Mouse (Mus musculus) myocyte (in vitro differentiated cells): ENCODE measurements around the gene Uchl4. TPM values are rescaled to one million over a fixed set of nuclear protein-coding genes. Genes with fewer than 3 reads are reported as not detected.

Experiments
- H3K27me3 ChIP-seq: one replicate; pipeline ENCODE4 v1.6.1; 2011; ENCODE audit not compliant: control insufficient read depth, insufficient read depth, insufficient read length
- H3K36me3 ChIP-seq: one replicate; pipeline ENCODE4 v1.6.1; 2011; ENCODE audit not compliant: control insufficient read depth, insufficient read depth
- H3K4me2 ChIP-seq: one replicate; pipeline ENCODE4 v1.6.1; 2011; ENCODE audit warnings: low read depth, control low read depth
- H3K4me3 ChIP-seq: one replicate; pipeline ENCODE4 v1.5.1; 2011; ENCODE audit warnings: mild to moderate bottlenecking, control low read depth, moderate library complexity
- H3K79me2 ChIP-seq: one replicate; pipeline ENCODE4 v1.6.1; 2011; ENCODE audit not compliant: control insufficient read depth, insufficient read depth
- H3ac ChIP-seq: one replicate; pipeline ENCODE4 v1.6.1; 2011; ENCODE audit not compliant: control insufficient read depth, insufficient read length
- CEBPB ChIP-seq: IDR thresholded peaks from 2 replicates; pipeline ENCODE4 v1.6.1; 2011; ENCODE audit warnings: mild to moderate bottlenecking, moderate library complexity; ENCODE audit not compliant: poor library complexity, insufficient read depth, severe bottlenecking
- E2F4 ChIP-seq: IDR thresholded peaks from one replicate; pipeline ENCODE4 v1.6.1; 2011; ENCODE audit warnings: mild to moderate bottlenecking, control low read depth, moderate library complexity; ENCODE audit not compliant: insufficient read depth
- MAX ChIP-seq: IDR thresholded peaks from one replicate; pipeline ENCODE4 v1.6.1; 2011; ENCODE audit warnings: low read depth, mild to moderate bottlenecking, control low read depth
- MYOD1 ChIP-seq, 3 experiments: IDR thresholded peaks; one replicate each; pipeline ENCODE4 v1.6.1; 2011; ENCODE audit warnings: control low read depth in 2 of 3, low read depth in 2 of 3, mild to moderate bottlenecking in 2 of 3, moderate library complexity in 1 of 3; ENCODE audit not compliant: insufficient read length in 2 of 3, control insufficient read depth in 1 of 3
- MYOG ChIP-seq, 3 experiments: IDR thresholded peaks; one replicate each; pipeline ENCODE4 v1.6.1; 2011; ENCODE audit warnings: control low read depth in 2 of 3, low read depth in 2 of 3, mild to moderate bottlenecking in 2 of 3; ENCODE audit not compliant: insufficient read length in 2 of 3, control insufficient read depth in 1 of 3, insufficient read depth in 1 of 3
- POLR2A ChIP-seq: IDR thresholded peaks from one replicate; pipeline ENCODE4 v1.6.1; 2011; ENCODE audit warnings: low read depth, mild to moderate bottlenecking, control low read depth, moderate library complexity; ENCODE audit not compliant: insufficient read length
- POLR2AphosphoS2 ChIP-seq: IDR thresholded peaks from one replicate; pipeline ENCODE4 v1.6.1; 2011; ENCODE audit warnings: low read depth, control low read depth; ENCODE audit not compliant: insufficient read length
- REST ChIP-seq: IDR thresholded peaks from one replicate; pipeline ENCODE4 v1.6.1; 2011; ENCODE audit warnings: mild to moderate bottlenecking, control low read depth, moderate library complexity; ENCODE audit not compliant: insufficient read depth, insufficient read length
- SRF ChIP-seq: IDR thresholded peaks from one replicate; pipeline ENCODE4 v1.6.1; 2011; ENCODE audit warnings: low read depth; ENCODE audit not compliant: control insufficient read depth, insufficient read length
- TCF12 ChIP-seq: IDR thresholded peaks from one replicate; pipeline ENCODE4 v1.6.1; 2011; ENCODE audit warnings: mild to moderate bottlenecking, control low read depth; ENCODE audit not compliant: poor library complexity, insufficient read depth, severe bottlenecking
- TCF3 ChIP-seq: IDR thresholded peaks from one replicate; pipeline ENCODE4 v1.6.1; 2011; ENCODE audit warnings: low read depth, control low read depth; ENCODE audit not compliant: insufficient read length
- USF1 ChIP-seq: IDR thresholded peaks from one replicate; pipeline ENCODE4 v1.6.1; 2011; ENCODE audit warnings: low read depth, mild to moderate bottlenecking, control low read depth, moderate library complexity
- polyA plus RNA-seq: library from polyadenylated mRNA; unstranded; fragments of >200 nt; fragmentation: generic; extraction: Trizol; gene quantifications from one replicate; pipeline ENCODE4 v1.2.1, GENCODE M21; 2012; ENCODE audit warnings: missing spikeins

Gene Uchl4
- polyA plus RNA-seq, 1 experiment: 0.34 TPM

- no peaks in the 10 kb centered on the region for H3K36me3 ChIP-seq
- no peak for TF ChIP-seq REST
- H3ac ChIP-seq: no peak overlapping the region
- no peaks in the 10 kb centered on the region for H3K27me3 ChIP-seq
- no peak overlapping the region for H3K4me3 ChIP-seq
- H3K4me2 ChIP-seq: no peak overlapping the region
- peaks cover 69% of the 10 kb centered on the region for H3K79me2 ChIP-seq
Observed at GRCm38 (mm10) chr9:64220603-64221002, 14.4 kb upstream of the Uchl4 start.

- Histone ChIP-seq H3K4me2 (no peak overlapping the region), H3K4me3 (no peak overlapping the region), H3ac (no peak overlapping the region), H3K79me2 (peaks cover 68% of the 10 kb centered on the region), H3K36me3 (no peaks in the 10 kb centered on the region), H3K27me3 (no peaks in the 10 kb centered on the region)
- TF ChIP-seq POLR2A (no peak), USF1 (no peak), MYOD1 (IDR thresholded peaks at IDR 0.05; ENCODE audit: control insufficient read depth in 1 of 3, insufficient read length in 2 of 3, low read depth in 2 of 3) (no peak), SRF (no peak), REST (no peak), CEBPB (no peak), MAX (no peak), MYOG (IDR thresholded peaks at IDR 0.05; ENCODE audit: control insufficient read depth in 1 of 3, insufficient read depth in 1 of 3, insufficient read length in 2 of 3, low read depth in 2 of 3) (no peak), POLR2AphosphoS2 (no peak), TCF12 (no peak), TCF3 (no peak), E2F4 (no peak)
Observed at GRCm38 (mm10) chr9:64221480-64221879, 13.5 kb upstream of the Uchl4 start.

- no peak overlapping the region for H3ac ChIP-seq
- no peak for TF ChIP-seq CEBPB
- no peak for TF ChIP-seq POLR2AphosphoS2
- no peak for TF ChIP-seq E2F4
- no peak for TF ChIP-seq MYOD1 (IDR thresholded peaks at IDR 0.05; ENCODE audit: control insufficient read depth in 1 of 3, insufficient read length in 2 of 3, low read depth in 2 of 3)
- H3K4me3 ChIP-seq: no peak overlapping the region
- H3K4me2 ChIP-seq: no peak overlapping the region
- no peaks in the 10 kb centered on the region for H3K27me3 ChIP-seq
- peaks cover 71% of the 10 kb centered on the region for H3K79me2 ChIP-seq
- no peaks in the 10 kb centered on the region for H3K36me3 ChIP-seq
Observed at GRCm38 (mm10) chr9:64222098-64222497, 12.9 kb upstream of the Uchl4 start.

- Histone ChIP-seq H3K27me3 (no peaks in the 10 kb centered on the region), H3K79me2 (peaks cover 64% of the 10 kb centered on the region), H3K4me3 (no peak overlapping the region), H3K36me3 (no peaks in the 10 kb centered on the region), H3K4me2 (no peak overlapping the region), H3ac (no peak overlapping the region)
- TF ChIP-seq SRF: no peak
- TF ChIP-seq POLR2AphosphoS2: no peak
- no peak for TF ChIP-seq MAX
- TF ChIP-seq MYOD1 (IDR thresholded peaks at IDR 0.05; ENCODE audit: control insufficient read depth in 1 of 3, insufficient read length in 2 of 3, low read depth in 2 of 3): no peak
- TF ChIP-seq REST: no peak
- no peak for TF ChIP-seq E2F4
- no peak for TF ChIP-seq USF1
- no peak for TF ChIP-seq POLR2A
- no peak for TF ChIP-seq TCF12
Observed at GRCm38 (mm10) chr9:64225805-64226204, 9.2 kb upstream of the Uchl4 start.

- Histone ChIP-seq H3K36me3 (no peaks in the 10 kb centered on the region), H3K4me2 (no peak overlapping the region), H3K79me2 (peaks cover 69% of the 10 kb centered on the region), H3K4me3 (no peak overlapping the region), H3ac (no peak overlapping the region), H3K27me3 (no peaks in the 10 kb centered on the region)
- TF ChIP-seq CEBPB (no peak), MYOG (IDR thresholded peaks at IDR 0.05; ENCODE audit: control insufficient read depth in 1 of 3, insufficient read depth in 1 of 3, insufficient read length in 2 of 3, low read depth in 2 of 3) (no peak)
Observed at GRCm38 (mm10) chr9:64227736-64228135, 7.3 kb upstream of the Uchl4 start.

GRCm38 (mm10) chr9:64228972-64229371, 6.0 kb upstream of the Uchl4 start:
- no peaks in the 10 kb centered on the region for H3K27me3 ChIP-seq
- H3ac ChIP-seq: no peak overlapping the region
- TF ChIP-seq POLR2A (no peak), MYOD1 (IDR thresholded peaks at IDR 0.05; ENCODE audit: control insufficient read depth in 1 of 3, insufficient read length in 2 of 3, low read depth in 2 of 3) (no peak), TCF3 (no peak), TCF12 (no peak), REST (no peak), MYOG (IDR thresholded peaks at IDR 0.05; ENCODE audit: control insufficient read depth in 1 of 3, insufficient read depth in 1 of 3, insufficient read length in 2 of 3, low read depth in 2 of 3) (no peak), E2F4 (no peak), MAX (no peak), SRF (no peak), USF1 (no peak), POLR2AphosphoS2 (no peak), CEBPB (no peak)
- H3K4me2 ChIP-seq: no peak overlapping the region
- peaks cover 64% of the 10 kb centered on the region for H3K79me2 ChIP-seq
- no peak overlapping the region for H3K4me3 ChIP-seq
- H3K36me3 ChIP-seq: no peaks in the 10 kb centered on the region
